Mouse (Mus musculus): Measurements from ENCODE around the gene Sema3f. TPM values are rescaled to one million over a fixed set of nuclear protein-coding genes. Genes with fewer than 3 reads are reported as not detected.
A peak's percentile ranks its signal among the peaks of the same experiment; 100 is the strongest.

The Sema3f gene
- polyA plus RNA-seq, 1 experiment from 2014 or later = 15.2 TPM

GRCm38 (mm10) chr9:107708439-107709095, 1.7 kb downstream of the Sema3f start:
- H3K4me1 ChIP-seq = peaks cover 58% of the 10 kb centered on the region
- peaks cover 70% of the 10 kb centered on the region for H3K27me3 ChIP-seq

DNA sequence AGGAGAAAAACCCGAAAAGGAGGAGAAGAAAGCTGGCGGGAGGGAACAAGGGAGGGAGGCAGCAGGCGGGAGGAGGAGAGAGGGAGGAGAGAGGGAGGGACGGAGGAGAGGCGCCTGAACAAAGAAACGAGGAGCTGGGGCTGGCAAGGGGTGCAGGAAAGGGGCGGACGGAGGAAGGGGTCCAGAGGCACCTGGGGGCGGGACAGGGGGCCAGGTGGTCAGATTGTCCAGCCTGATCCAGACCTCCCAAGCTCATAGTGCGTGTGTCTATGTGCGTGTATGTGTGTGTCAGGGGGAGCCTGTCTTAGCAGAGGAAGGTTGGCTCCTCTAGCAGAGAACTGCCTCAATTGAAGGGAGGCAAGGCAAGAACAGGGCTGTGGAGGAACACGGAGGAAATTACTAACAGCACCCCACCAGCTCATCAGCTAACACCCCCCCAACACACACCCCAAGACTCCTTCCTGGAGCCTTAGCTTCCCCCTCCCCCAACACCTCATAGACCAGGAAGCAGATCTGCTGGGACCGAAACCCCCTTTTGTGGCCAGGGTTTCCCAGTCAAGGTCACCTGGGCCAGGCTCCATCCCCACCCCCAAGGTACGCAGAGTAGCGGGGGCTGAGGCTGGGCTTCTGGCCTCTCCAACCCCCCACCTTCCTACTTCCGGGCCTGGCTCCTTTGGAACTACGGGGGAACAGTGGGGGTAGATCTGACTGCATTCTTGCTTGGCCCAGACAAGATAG, 2.4 kb downstream of the Sema3f start:
- Histone ChIP-seq H3K36me3 (replicated peaks) (peaks cover 3% of the 10 kb centered on the region; the same call in 1 of the 2 replicates), H3K9me3 (no peaks in the 10 kb centered on the region), H3K27me3 (peaks cover 73% of the 10 kb centered on the region), H3K4me3 (replicated peaks) (peak overlapping the region; percentile 69), H3K9ac (peak overlapping the region; percentile 84), H3K4me2 (peak overlapping the region; percentile 97), H3K27ac (peak overlapping the region; percentile 80), H3K4me1 (peaks cover 59% of the 10 kb centered on the region)
- 1% methylated on average over 17 of the region's 17 CpGs for WGBS
- ATAC-seq (ENCODE audit: low FRiP score) = 0 out of 2 replicates have a peak, but pooled peaks have one; percentile 30

More at GRCm38 (mm10) chr9:107708439-107709095, 1.7 kb downstream of the Sema3f start:
- H3K9ac ChIP-seq = peak overlapping the region; percentile 84
- H3K4me3 ChIP-seq (replicated peaks) = peak overlapping the region; percentile 69
- peak overlapping the region; percentile 97 for H3K4me2 ChIP-seq
- H3K27ac ChIP-seq = peak overlapping the region; percentile 80
- ATAC-seq (ENCODE audit: low FRiP score) = no peak
- WGBS = 4% methylated on average over 21 of the region's 21 CpGs
- peaks cover 3% of the 10 kb centered on the region; the same call in 1 of the 2 replicates for H3K36me3 ChIP-seq (replicated peaks)
- no peaks in the 10 kb centered on the region for H3K9me3 ChIP-seq

GRCm38 (mm10) chr9:107706781-107707211, 3.5 kb downstream of the Sema3f start:
- 0 out of 2 replicates have a peak, but pooled peaks have one; percentile 25 for ATAC-seq (ENCODE audit: low FRiP score)
- H3K4me1 ChIP-seq = peaks cover 69% of the 10 kb centered on the region
- 3% methylated on average over 14 of the region's 14 CpGs for WGBS
- H3K9me3 ChIP-seq = no peaks in the 10 kb centered on the region
- H3K9ac ChIP-seq = peak overlapping the region; percentile 84
- H3K4me3 ChIP-seq (replicated peaks) = peak overlapping the region; percentile 69
- peak overlapping the region; percentile 97 for H3K4me2 ChIP-seq
- peaks cover 11% of the 10 kb centered on the region; the same call in 1 of the 2 replicates for H3K36me3 ChIP-seq (replicated peaks)
- peaks cover 76% of the 10 kb centered on the region for H3K27me3 ChIP-seq
- peak overlapping the region; percentile 80 for H3K27ac ChIP-seq

DNA sequence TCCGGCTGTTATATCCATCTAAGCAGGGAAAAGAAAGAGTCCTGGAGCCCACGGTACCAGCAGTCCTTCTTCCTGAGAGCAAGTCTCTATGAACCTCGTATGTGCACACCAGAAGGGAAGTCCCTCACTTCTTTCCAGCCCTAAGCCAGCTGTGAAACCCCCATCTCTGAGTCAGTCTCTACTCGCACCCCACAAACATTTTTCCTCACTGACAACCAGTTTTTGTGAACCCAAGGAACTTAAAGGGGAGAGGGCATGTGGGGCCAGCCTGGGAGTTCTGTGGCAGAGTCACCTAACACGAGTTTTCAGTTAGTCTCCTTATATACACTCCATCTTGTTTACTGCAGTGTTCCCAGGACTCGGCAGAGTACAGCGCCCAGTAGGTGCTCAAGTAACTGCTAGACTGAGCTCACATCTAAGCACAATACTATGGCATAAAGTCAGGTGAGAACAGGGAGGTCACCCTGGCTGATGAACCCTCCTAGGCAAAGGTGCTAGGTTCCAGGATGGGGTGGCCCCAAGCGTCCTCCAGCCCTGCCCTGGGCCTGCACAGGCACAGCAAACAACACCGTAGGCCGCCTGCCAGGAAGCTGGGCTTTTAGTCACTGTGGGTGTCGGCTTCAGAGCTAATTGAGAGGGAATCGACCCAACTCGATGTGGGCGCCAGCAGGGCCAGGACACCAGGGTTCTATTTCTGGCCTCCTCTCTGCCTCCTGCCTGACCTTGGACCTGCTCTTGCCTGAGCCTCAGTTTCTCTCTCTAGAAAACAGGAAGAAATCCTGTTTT, 6.7 kb downstream of the Sema3f start:
- Histone ChIP-seq H3K36me3 (replicated peaks) (peaks cover 11% of the 10 kb centered on the region; the same call in 1 of the 2 replicates), H3K4me2 (no peak overlapping the region), H3K9ac (no peak overlapping the region), H3K27me3 (peaks cover 59% of the 10 kb centered on the region), H3K4me3 (replicated peaks) (no peak overlapping the region), H3K4me1 (peaks cover 86% of the 10 kb centered on the region), H3K9me3 (no peaks in the 10 kb centered on the region), H3K27ac (no peak overlapping the region)
- 71% methylated on average over 14 of the region's 14 CpGs for WGBS
- ATAC-seq (ENCODE audit: low FRiP score) = no peak

DNA sequence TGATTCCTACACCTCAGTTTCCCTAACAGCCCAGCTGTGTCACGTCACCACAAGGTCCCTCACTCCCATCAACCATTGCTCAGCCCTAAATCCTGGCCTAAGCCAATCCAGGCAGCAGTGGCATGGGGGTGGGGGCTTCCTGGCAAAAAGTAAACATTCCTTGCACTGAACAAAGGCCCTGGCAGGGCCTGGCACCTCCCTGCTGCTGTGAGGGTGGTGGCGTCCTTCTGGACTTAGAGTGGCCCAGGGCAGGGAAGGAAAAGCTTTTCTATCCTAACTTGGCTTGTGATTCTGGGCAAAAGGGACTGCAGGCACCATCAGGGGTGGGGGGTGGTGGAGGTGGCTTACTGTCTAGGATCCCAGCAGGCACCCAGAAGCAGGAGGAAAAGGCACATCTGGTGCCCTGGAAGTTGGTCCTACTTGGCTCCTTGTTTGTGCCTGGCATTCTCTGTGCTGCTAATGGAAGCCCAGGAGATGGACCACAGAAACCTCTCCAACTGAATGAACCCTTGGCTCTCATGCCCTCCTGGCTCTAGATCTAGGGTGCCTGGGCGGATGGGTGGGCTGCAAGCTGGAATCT, 7.6 kb downstream of the Sema3f start:
- Histone ChIP-seq H3K4me3 (replicated peaks) (no peak overlapping the region), H3K9me3 (no peaks in the 10 kb centered on the region), H3K27ac (no peak overlapping the region), H3K4me2 (no peak overlapping the region), H3K27me3 (peaks cover 51% of the 10 kb centered on the region), H3K4me1 (peaks cover 86% of the 10 kb centered on the region), H3K9ac (peak overlapping the region; percentile 17; the same call in 1 of the 2 replicates), H3K36me3 (replicated peaks) (peaks cover 11% of the 10 kb centered on the region; the same call in 1 of the 2 replicates)
- 89% methylated on average over 3 of the region's 3 CpGs for WGBS
- ATAC-seq (ENCODE audit: low FRiP score) = no peak

DNA sequence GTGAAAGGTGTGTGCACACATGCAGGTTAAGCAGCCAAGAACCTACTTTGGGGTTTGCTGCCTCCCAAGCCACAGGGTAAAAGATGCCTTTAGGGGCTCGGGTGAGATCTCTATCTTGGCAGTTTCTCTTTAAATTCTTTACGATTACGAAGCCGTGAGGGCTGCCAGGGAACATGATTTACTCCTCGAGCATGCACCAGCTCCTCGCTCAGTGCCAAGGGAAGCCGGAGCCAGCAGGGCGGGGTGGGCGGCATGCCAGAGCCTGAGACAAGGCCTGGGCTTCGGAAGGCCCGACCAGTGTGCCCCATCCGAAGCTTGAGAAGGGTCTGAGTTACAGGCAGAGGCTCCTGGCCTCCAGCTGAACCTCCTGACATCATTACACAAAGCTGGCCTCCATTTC, 8.7 kb downstream of the Sema3f start:
- peaks cover 86% of the 10 kb centered on the region for H3K4me1 ChIP-seq

DNA sequence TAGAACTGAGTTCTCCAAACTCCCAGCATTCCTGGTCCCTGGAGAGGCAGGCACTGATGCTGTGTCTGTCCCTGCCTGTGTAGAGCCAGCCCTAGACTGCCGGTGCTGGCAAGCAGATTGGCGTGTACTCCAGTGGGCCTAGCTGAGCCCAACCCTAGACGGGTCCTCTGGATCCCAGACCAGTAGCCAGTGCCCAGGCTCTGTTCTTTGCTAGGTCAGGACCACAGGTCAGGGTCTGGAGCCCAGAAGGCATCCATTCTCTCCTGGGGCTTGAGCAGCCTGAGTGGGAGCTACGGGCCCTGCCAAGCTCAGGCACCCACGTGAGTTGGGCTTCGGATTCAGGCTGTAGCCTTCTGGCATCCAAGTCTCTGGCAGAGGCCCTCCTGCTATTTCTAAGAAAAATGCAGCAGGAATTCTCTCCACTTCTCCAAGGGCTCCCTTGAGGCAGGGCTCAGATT, 10.1 kb downstream of the Sema3f start:
- Histone ChIP-seq H3K27ac (no peak overlapping the region), H3K4me3 (replicated peaks) (no peak overlapping the region), H3K9ac (peak overlapping the region; percentile 2; the same call in 1 of the 2 replicates), H3K9me3 (no peaks in the 10 kb centered on the region), H3K4me1 (peaks cover 86% of the 10 kb centered on the region), H3K36me3 (replicated peaks) (peaks cover 11% of the 10 kb centered on the region; the same call in 1 of the 2 replicates), H3K4me2 (no peak overlapping the region), H3K27me3 (peaks cover 38% of the 10 kb centered on the region)
- no peak for ATAC-seq (ENCODE audit: low FRiP score)
- 27% methylated on average over 6 of the region's 6 CpGs for WGBS

More for the DNA sequence above, 8.7 kb downstream of the Sema3f start:
- no peak overlapping the region for H3K9ac ChIP-seq
- no peaks in the 10 kb centered on the region for H3K9me3 ChIP-seq
- no peak for ATAC-seq (ENCODE audit: low FRiP score)
- peaks cover 44% of the 10 kb centered on the region for H3K27me3 ChIP-seq
- H3K4me3 ChIP-seq (replicated peaks) = no peak overlapping the region
- 78% methylated on average over 12 of the region's 12 CpGs for WGBS
- no peak overlapping the region for H3K4me2 ChIP-seq
- H3K27ac ChIP-seq = no peak overlapping the region
- H3K36me3 ChIP-seq (replicated peaks) = peaks cover 11% of the 10 kb centered on the region; the same call in 1 of the 2 replicates

DNA sequence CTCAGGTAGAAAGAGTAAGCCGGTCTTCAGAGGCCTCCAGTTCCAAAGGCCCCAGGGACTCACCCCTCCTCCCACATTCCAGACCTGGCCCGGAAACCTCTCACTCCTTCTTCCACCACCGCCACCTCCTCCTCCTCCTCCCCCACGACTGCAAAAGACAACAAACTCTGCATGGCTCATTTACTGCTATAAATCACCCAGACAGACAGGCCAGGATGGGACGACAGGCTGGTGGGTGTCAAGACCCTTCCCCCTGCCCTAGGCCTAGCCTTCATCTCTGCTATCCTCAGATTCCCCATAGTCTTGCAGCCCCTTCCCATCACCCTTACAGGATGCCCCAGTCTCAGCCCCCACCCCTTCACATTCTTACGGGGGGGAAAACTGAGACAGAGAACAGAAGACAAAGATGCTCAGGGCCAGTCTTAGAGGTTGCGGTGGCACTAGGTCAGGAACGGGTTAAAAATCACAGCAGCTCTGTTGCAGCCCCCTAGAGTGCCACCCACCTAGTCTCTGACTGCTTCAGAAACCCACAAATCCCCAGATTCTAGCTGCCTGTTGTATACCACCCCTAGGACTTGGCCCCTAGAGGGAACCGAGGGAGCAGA, 10.8 kb downstream of the Sema3f start:
- H3K27me3 ChIP-seq = peaks cover 36% of the 10 kb centered on the region
- no peaks in the 10 kb centered on the region for H3K9me3 ChIP-seq
- 3% methylated on average over 9 of the region's 9 CpGs for WGBS
- no peak overlapping the region for H3K4me3 ChIP-seq (replicated peaks)
- H3K4me1 ChIP-seq = peaks cover 85% of the 10 kb centered on the region
- H3K27ac ChIP-seq = no peak overlapping the region
- no peak for ATAC-seq (ENCODE audit: low FRiP score)
- H3K4me2 ChIP-seq = peak overlapping the region; percentile 26
- no peak overlapping the region for H3K9ac ChIP-seq
- H3K36me3 ChIP-seq (replicated peaks) = 0 out of 2 replicates have a peak, but pooled peaks cover 8% of the 10 kb centered on the region

GRCm38 (mm10) chr9:107698611-107699190, 11.6 kb downstream of the Sema3f start:
- 0 out of 2 replicates have a peak, but pooled peaks cover 8% of the 10 kb centered on the region for H3K36me3 ChIP-seq (replicated peaks)
- H3K27ac ChIP-seq = peak overlapping the region; percentile 42; the same call in 1 of the 2 replicates
- H3K4me1 ChIP-seq = peaks cover 86% of the 10 kb centered on the region
- no peak overlapping the region for H3K9ac ChIP-seq
- H3K27me3 ChIP-seq = peaks cover 32% of the 10 kb centered on the region
- H3K9me3 ChIP-seq = no peaks in the 10 kb centered on the region
- peak; percentile 18; the same call in 1 of the 2 replicates for ATAC-seq (ENCODE audit: low FRiP score)
- WGBS = 10% methylated on average over 14 of the region's 14 CpGs
- H3K4me2 ChIP-seq = peak overlapping the region; percentile 31
- 0 out of 2 replicates have a peak overlapping the region, but pooled peaks have one; percentile 5 for H3K4me3 ChIP-seq (replicated peaks)

DNA sequence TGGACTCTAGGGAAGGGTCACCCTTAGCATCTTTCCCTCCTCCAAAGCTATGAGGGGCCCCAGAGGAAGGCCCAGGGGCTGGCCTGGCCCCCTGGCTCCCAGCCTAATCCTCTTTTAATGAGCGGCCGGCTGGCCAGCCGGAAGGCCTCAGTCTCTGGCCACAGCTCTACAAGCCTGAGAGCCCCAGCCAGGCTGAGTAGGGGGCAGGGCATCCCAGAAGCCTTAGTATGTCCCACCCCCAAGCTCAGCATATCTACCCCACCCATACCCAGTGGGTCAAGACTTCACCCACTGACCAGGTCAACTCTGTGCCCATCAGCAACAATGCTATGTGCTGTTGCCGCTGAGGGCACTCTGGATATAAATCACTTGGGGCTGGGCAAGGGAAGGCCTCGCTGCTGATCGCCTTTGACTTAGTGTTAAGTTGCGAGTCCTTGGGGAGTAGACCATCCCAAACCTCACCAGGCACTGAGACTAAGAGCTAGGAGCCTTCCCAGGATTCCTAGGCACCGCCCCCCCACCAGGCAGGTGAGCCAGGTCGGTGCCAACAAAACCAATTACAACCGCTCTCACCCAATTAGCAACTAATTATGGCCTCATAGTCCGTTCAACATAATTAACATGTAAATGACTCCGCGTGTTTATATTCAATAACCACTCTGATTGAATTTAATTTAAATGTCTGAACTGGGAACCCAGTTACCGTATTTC, 12.3 kb downstream of the Sema3f start:
- Histone ChIP-seq H3K9me3 (no peaks in the 10 kb centered on the region), H3K27me3 (peaks cover 29% of the 10 kb centered on the region), H3K9ac (0 out of 2 replicates have a peak overlapping the region, but pooled peaks have one; percentile 14), H3K4me3 (replicated peaks) (0 out of 2 replicates have a peak overlapping the region, but pooled peaks have one; percentile 5), H3K4me2 (peak overlapping the region; percentile 31), H3K36me3 (replicated peaks) (0 out of 2 replicates have a peak, but pooled peaks cover 8% of the 10 kb centered on the region), H3K4me1 (peaks cover 93% of the 10 kb centered on the region), H3K27ac (peak overlapping the region; percentile 42; the same call in 1 of the 2 replicates)
- ATAC-seq (ENCODE audit: low FRiP score) = peak; percentile 39; the same call in 1 of the 2 replicates
- WGBS = 5% methylated on average over 14 of the region's 14 CpGs
